Mouse (Mus musculus) liver, embryonic 11.5 days (tissue): ENCODE measurements around the gene Ccdc106. TPM values are rescaled to one million over a fixed set of nuclear protein-coding genes. Genes with fewer than 3 reads are reported as not detected.

Experiments used
- ATAC-seq: fragments of 200-750 bp; cut with Nextera tagmentation; replicated peaks from 2 replicates; pipeline ENCODE4 v1.8.0; 2017; ENCODE audit warnings: moderate number of reproducible peaks, mild to moderate bottlenecking, moderate TSS enrichment, moderate library complexity; ENCODE audit not compliant: low FRiP score
- DNase-seq: peaks from one replicate; pipeline ENCODE4 v3.0.0-alpha.2; 2017; ENCODE audit warnings: low spot score
- H3K27ac ChIP-seq: fragments of 300-500 bp; sonication (generic); 2 replicates; pipeline ENCODE4 v1.5.1; 2014; ENCODE audit warnings: mild to moderate bottlenecking, low read depth, low read length, control low read depth
- H3K27me3 ChIP-seq: fragments of 300-500 bp; sonication (generic); replicated peaks from 2 replicates; pipeline ENCODE4 v1.6.1; 2014; ENCODE audit warnings: low read length, mixed read lengths; ENCODE audit not compliant: control insufficient read depth, insufficient read depth
- H3K36me3 ChIP-seq: fragments of 300-500 bp; sonication (generic); 2 replicates; pipeline ENCODE4 v1.6.1; 2014; ENCODE audit warnings: mild to moderate bottlenecking, low read length, moderate library complexity, mixed read lengths; ENCODE audit not compliant: control insufficient read depth, insufficient read depth
- H3K4me1 ChIP-seq: fragments of 300-500 bp; sonication (generic); replicated peaks from 2 replicates; pipeline ENCODE4 v1.6.1; 2014; ENCODE audit warnings: low read length, mixed read lengths; ENCODE audit not compliant: control insufficient read depth, insufficient read depth
- H3K4me2 ChIP-seq: fragments of 300-500 bp; sonication (generic); 2 replicates; pipeline ENCODE4 v1.6.1; 2014; ENCODE audit warnings: mild to moderate bottlenecking, control low read depth, moderate library complexity
- H3K4me3 ChIP-seq: fragments of 300-500 bp; sonication (generic); 2 replicates; pipeline ENCODE4 v1.5.1; 2014; ENCODE audit warnings: low read depth, low read length, control low read depth
- H3K9ac ChIP-seq: fragments of 300-500 bp; sonication (generic); 2 replicates; pipeline ENCODE4 v1.6.1; 2014; ENCODE audit warnings: low read depth, low read length, control low read depth
- H3K9me3 ChIP-seq: fragments of 300-500 bp; sonication (generic); 2 replicates; pipeline ENCODE4 v1.6.1; 2016; ENCODE audit warnings: low read length, inconsistent platforms, mixed read lengths; ENCODE audit not compliant: control insufficient read depth
- WGBS: fragments of 180-500 bp; shearing (Covaris S2); extraction: QIAGEN DNeasy Blood & Tissue Kit; methylation state at CpG from one replicate; pipeline ENCODE4 v1.1.7; 2014; 5-methylcytosine and 5-hydroxymethylcytosine counted together
- polyA plus RNA-seq: library from polyadenylated mRNA; unstranded; fragments of >200 nt; fragmentation: Nextera tagmentation; extraction: Ambion mirVana; gene quantifications from 2 replicates; pipeline ENCODE4 v1.2.1, GENCODE M21; 2014

The Ccdc106 gene
- polyA plus RNA-seq, 1 experiment from 2014 or later = 5.2 TPM

DNA sequence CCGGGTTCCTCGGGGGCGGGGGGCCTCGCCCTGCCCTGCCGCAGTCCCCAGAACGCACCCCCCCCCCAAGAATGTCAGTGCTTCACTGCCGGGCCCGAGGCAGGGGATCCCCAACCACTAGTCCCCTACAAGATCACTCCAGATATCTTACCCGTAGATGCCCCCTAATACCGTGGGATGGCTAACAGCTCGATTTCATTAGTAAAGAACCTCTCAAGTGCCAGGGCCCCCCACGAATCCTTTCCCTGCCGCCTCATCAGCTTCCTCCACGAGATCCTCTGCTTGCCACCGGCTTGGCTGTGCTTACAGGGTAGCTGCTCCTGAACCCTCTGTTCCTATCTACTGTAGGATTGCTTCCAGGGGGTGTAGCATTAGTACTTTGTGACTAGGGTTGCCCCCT lies 332 bp downstream of the Ccdc106 start:
- under 1% methylated on average over 10 of the region's 15 CpGs for WGBS
- Histone ChIP-seq H3K9me3 (no peaks in the 10 kb centered on the region), H3K27ac (peak overlapping the region; percentile 98), H3K4me1 (peaks cover 20% of the 10 kb centered on the region), H3K4me3 (peak overlapping the region; percentile 87), H3K27me3 (no peaks in the 10 kb centered on the region), H3K9ac (peak overlapping the region; percentile 93), H3K4me2 (peak overlapping the region; percentile 78), H3K36me3 (peaks cover 21% of the 10 kb centered on the region; the same call in 1 of the 2 replicates)
- ATAC-seq (0 out of 2 replicates have a peak, but pooled peaks have one; percentile 0), DNase-seq (no peak)

DNA sequence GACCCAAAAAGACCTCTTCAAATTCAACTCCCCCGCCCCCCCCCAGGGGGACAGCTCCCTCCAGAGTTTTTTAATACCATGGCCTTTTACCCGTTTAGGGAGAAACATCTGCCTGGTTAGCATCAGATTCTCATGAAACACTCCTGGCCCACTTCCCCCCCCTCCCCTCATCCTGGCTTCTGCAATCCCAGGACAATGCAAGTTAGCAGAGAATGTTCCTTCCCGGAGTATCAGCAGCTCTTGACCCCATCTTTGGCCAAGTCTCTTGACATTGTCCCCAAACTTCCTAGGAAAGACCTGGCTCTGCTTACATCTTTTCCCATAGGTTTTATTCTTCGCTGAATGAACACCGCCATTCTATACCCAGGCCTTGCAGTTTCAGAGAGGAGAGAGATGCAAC lies 844 bp downstream of the Ccdc106 start:
- peak overlapping the region; percentile 87 for H3K4me3 ChIP-seq
- H3K36me3 ChIP-seq = peaks cover 24% of the 10 kb centered on the region; the same call in 1 of the 2 replicates
- peak overlapping the region; percentile 98 for H3K27ac ChIP-seq
- no peaks in the 10 kb centered on the region for H3K9me3 ChIP-seq
- no peaks in the 10 kb centered on the region for H3K27me3 ChIP-seq
- WGBS = 50% methylated on average over 5 of the region's 5 CpGs
- DNase-seq = no peak
- peak overlapping the region; percentile 93 for H3K9ac ChIP-seq
- ATAC-seq = no peak
- H3K4me2 ChIP-seq = peak overlapping the region; percentile 78
- H3K4me1 ChIP-seq = peaks cover 16% of the 10 kb centered on the region

DNA sequence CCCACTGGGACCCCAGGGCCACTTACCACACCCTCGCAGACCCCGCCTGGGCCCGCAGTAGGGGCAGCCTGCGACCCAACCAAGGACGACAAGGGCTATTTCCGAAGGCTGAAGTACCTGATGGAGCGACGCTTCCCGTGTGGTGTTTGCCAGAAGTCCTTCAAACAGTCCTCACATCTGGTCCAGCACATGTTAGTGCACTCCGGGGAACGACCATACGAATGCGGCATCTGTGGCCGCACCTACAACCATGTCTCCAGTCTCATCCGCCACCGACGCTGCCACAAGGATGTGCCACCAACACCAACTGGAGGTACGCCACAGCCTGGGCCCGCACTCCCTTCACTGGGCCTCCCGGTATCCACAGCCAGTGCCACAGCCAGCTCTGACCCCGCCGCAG lies 9.2 kb downstream of the Ccdc106 start:
- Histone ChIP-seq H3K27ac (no peak overlapping the region), H3K9ac (no peak overlapping the region), H3K4me3 (no peak overlapping the region), H3K4me1 (no peaks in the 10 kb centered on the region), H3K27me3 (no peaks in the 10 kb centered on the region), H3K4me2 (no peak overlapping the region), H3K36me3 (peaks cover 70% of the 10 kb centered on the region), H3K9me3 (peaks cover 32% of the 10 kb centered on the region)
- WGBS = 94% methylated on average over 22 of the region's 22 CpGs
- DNase-seq (no peak), ATAC-seq (0 out of 2 replicates have a peak, but pooled peaks have one; percentile 40)

DNA sequence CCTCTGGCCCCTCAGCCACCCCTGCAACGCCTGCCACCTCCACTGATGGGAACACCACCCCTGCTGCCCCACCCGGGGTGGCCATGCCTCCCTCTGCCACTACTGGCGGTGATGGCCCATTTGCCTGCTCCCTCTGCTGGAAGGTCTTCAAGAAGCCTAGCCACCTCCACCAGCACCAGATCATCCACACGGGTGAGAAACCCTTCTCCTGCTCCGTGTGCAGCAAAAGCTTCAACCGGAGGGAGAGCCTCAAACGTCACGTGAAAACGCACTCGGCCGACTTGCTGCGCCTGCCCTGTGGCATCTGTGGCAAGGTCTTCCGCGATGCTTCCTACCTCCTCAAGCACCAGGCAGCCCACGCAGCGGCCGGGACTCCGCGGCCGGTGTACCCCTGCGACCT lies 9.6 kb downstream of the Ccdc106 start:
- Histone ChIP-seq H3K4me2 (no peak overlapping the region), H3K4me3 (no peak overlapping the region), H3K9ac (no peak overlapping the region), H3K27me3 (no peaks in the 10 kb centered on the region), H3K9me3 (peaks cover 32% of the 10 kb centered on the region), H3K27ac (no peak overlapping the region), H3K36me3 (peaks cover 69% of the 10 kb centered on the region), H3K4me1 (no peaks in the 10 kb centered on the region)
- no peak for DNase-seq
- 93% methylated on average over 21 of the region's 21 CpGs for WGBS
- ATAC-seq = no peak

DNA sequence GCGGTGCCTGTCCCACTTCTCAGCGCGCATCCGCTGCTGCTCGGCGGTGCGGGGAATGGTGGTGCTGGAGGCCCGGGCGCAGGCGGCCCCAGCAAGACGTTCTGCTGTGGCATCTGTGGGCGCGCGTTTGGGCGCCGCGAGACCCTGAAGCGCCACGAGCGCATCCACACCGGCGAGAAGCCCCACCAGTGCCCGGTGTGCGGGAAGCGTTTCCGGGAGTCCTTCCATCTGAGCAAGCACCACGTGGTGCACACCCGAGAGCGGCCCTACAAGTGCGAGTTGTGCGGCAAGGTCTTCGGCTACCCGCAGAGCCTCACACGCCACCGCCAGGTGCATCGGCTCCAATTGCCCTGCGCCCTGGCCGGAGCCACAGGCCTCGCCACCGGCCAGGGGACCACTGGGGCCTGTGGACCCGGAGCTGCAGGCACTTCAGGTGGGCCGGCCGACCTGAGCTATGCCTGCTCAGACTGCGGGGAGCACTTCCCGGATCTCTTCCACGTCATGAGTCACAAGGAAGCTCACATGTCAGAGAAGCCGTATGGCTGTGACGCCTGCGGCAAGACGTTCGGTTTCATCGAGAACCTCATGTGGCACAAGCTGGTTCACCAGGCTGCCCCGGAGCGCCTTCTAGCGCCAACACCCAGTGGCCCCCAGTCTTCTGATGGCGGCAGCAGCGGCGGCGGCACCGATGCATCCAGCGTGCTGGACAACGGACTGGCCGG lies 10.4 kb downstream of the Ccdc106 start:
- Histone ChIP-seq H3K36me3 (peaks cover 73% of the 10 kb centered on the region), H3K27me3 (no peaks in the 10 kb centered on the region), H3K9ac (no peak overlapping the region), H3K4me2 (no peak overlapping the region), H3K4me1 (no peaks in the 10 kb centered on the region), H3K9me3 (peaks cover 32% of the 10 kb centered on the region), H3K27ac (no peak overlapping the region), H3K4me3 (0 out of 2 replicates have a peak overlapping the region, but pooled peaks have one; percentile 14)
- WGBS = 86% methylated on average over 63 of the region's 63 CpGs
- no peak for ATAC-seq
- DNase-seq = no peak

DNA sequence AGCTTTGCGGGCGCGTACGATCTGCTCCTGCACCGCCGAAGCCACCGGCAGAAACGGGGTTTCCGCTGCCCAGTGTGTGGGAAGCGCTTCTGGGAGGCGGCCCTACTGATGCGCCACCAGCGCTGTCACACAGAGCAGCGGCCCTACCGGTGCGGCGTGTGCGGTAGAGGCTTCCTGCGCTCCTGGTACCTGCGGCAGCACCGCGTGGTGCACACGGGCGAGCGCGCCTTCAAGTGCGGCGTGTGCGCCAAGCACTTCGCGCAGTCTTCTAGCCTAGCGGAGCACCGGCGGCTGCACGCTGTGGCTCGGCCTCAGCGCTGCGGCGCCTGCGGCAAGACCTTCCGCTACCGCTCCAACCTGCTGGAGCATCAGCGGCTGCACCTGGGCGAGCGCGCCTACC lies 11.1 kb downstream of the Ccdc106 start:
- H3K4me1 ChIP-seq = no peaks in the 10 kb centered on the region
- no peak overlapping the region for H3K4me3 ChIP-seq
- no peak for DNase-seq
- no peak overlapping the region for H3K4me2 ChIP-seq
- no peaks in the 10 kb centered on the region for H3K27me3 ChIP-seq
- no peak for ATAC-seq
- H3K36me3 ChIP-seq = peaks cover 72% of the 10 kb centered on the region
- no peak overlapping the region for H3K27ac ChIP-seq
- 84% methylated on average over 46 of the region's 46 CpGs for WGBS
- H3K9ac ChIP-seq = no peak overlapping the region
- H3K9me3 ChIP-seq = peaks cover 32% of the 10 kb centered on the region

DNA sequence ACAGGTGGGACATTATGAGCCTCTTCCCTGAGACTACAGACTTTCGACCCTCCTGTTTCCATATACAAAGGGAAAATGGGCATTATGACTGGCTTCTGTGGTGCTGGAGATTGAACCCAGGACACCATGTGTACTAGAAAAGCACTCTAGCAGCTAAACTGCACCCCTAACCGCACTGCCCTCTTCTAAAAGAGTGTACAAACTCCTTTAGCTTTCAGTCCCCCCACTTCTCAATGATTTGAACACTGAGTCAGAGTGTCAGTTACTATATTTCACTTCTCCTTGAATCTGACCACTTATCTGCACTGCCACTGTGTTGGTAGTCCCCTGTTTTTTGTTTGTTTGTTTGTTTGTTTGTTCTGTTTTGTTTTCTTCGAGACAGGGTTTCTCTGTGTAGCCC lies 13.5 kb downstream of the Ccdc106 start, which contains the start of gene 4632433K11Rik:
Gene 4632433K11Rik, plus strand, starts transcription at position 301 of the 400 bp plus-strand sequence.
- Histone ChIP-seq H3K4me3 (no peak within 1 kb of the TSS), H3K4me2 (no peak within 1 kb of the TSS), H3K36me3 (peaks cover 60% of the 10 kb centered on the region), H3K9ac (no peak within 1 kb of the TSS), H3K9me3 (peaks cover 31% of the 10 kb centered on the region), H3K27me3 (no peaks in the 10 kb centered on the region), H3K27ac (no peak within 1 kb of the TSS), H3K4me1 (peaks cover 6% of the 10 kb centered on the region)
- DNase-seq (no peak), ATAC-seq (no peak)
- WGBS = 83% methylated on average over 3 of the region's 3 CpGs

DNA sequence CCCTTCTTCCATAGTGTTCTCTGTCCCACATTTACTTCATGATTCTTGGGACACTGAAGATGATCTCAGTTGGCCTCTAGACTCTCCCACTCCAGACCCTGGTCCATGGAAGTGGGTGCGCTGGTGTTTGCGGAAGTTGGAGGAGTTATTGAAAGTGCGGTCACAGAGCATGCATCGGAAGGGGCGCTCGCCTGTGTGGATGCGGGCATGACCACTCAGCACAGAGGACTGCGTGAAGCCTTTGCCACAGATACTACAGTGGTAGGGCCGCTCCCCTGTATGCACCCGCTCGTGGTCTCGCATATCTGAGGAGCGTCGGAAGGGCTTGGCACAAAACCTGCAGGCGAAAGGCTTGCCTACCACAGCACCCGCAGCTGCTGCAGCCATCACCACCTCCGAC lies 15.3 kb downstream of the Ccdc106 start:
- H3K27ac ChIP-seq = no peak overlapping the region
- H3K9ac ChIP-seq = no peak overlapping the region
- H3K27me3 ChIP-seq = no peaks in the 10 kb centered on the region
- no peak overlapping the region for H3K4me3 ChIP-seq
- peaks cover 6% of the 10 kb centered on the region for H3K4me1 ChIP-seq
- DNase-seq = no peak
- 95% methylated on average over 17 of the region's 17 CpGs for WGBS
- ATAC-seq = no peak
- peaks cover 42% of the 10 kb centered on the region for H3K36me3 ChIP-seq
- peaks cover 14% of the 10 kb centered on the region for H3K9me3 ChIP-seq
- no peak overlapping the region for H3K4me2 ChIP-seq

DNA sequence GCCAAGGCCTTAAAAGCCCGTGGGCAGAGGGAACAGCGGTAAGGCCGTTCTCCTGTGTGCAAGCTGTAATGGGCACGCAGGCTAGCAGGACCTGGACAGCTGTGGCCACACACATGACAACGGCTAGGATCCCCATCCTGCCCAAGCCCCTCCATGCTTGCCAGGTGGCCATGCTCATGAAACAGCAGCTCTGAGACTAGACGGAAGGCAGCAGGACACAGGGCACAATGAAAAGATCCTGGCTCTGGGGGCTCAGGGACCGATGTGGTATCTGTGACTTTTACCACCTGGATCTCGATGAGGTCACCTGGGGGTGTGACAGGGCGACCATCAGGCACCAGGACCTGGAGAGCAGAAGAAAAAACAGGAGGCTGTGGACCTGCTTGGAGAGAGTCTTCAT lies 15.8 kb downstream of the Ccdc106 start:
- Histone ChIP-seq H3K4me1 (peaks cover 6% of the 10 kb centered on the region), H3K4me2 (no peak overlapping the region), H3K4me3 (no peak overlapping the region), H3K27ac (no peak overlapping the region), H3K9ac (no peak overlapping the region), H3K27me3 (no peaks in the 10 kb centered on the region), H3K9me3 (peaks cover 9% of the 10 kb centered on the region), H3K36me3 (peaks cover 37% of the 10 kb centered on the region)
- DNase-seq (no peak), ATAC-seq (no peak)
- 92% methylated on average over 9 of the region's 9 CpGs for WGBS
